Mouse (Mus musculus) lung, postnatal 0 days (tissue): Measurements from ENCODE around the gene Ovol3.

Experiments used
- CTCF ChIP-seq: IDR thresholded peaks from 2 replicates; pipeline ENCODE4 v1.5.1; 2016; ENCODE audit warnings: antibody characterized with exemption, mild to moderate bottlenecking
- EP300 ChIP-seq: IDR thresholded peaks from 2 replicates; pipeline ENCODE4 v1.6.1; 2016; ENCODE audit warnings: antibody characterized with exemption, mild to moderate bottlenecking, control low read depth

GRCm38 (mm10) chr7:30183879-30184289 lies 51.6 kb downstream of the Ovol3 start, which contains the start of gene Cox7a1:
- TF ChIP-seq CTCF (no peak), EP300 (no peak)
